Mouse (Mus musculus) heart, embryonic 12.5 days (tissue): Measurements from ENCODE around the gene Cdkal1. TPM values are rescaled to one million over a fixed set of nuclear protein-coding genes. Genes with fewer than 3 reads are reported as not detected.
A peak's percentile ranks its signal among the peaks of the same experiment; 100 is the strongest.

Source experiments
- ATAC-seq: fragments of 200-750 bp; cut with Nextera tagmentation; 2 replicates; pipeline ENCODE4 v1.8.0; 2017; ENCODE audit warnings: moderate TSS enrichment, moderate library complexity; ENCODE audit not compliant: insufficient number of reproducible peaks, low FRiP score
- H3K27ac ChIP-seq: fragments of 300-500 bp; sonication (generic); 2 replicates; pipeline ENCODE4 v1.5.1; 2016; ENCODE audit warnings: mild to moderate bottlenecking, moderate library complexity; ENCODE audit not compliant: poor library complexity, severe bottlenecking
- H3K27me3 ChIP-seq: fragments of 300-500 bp; sonication (generic); replicated peaks from 2 replicates; pipeline ENCODE4 v1.6.1; 2016; ENCODE audit warnings: mild to moderate bottlenecking, moderate library complexity
- H3K36me3 ChIP-seq: fragments of 300-500 bp; sonication (generic); 2 replicates; pipeline ENCODE4 v1.6.1; 2016; ENCODE audit warnings: mild to moderate bottlenecking, moderate library complexity
- H3K4me1 ChIP-seq: fragments of 300-500 bp; sonication (generic); replicated peaks from 2 replicates; pipeline ENCODE4 v1.6.1; 2016; ENCODE audit warnings: mild to moderate bottlenecking
- H3K4me2 ChIP-seq: fragments of 300-500 bp; sonication (generic); 2 replicates; pipeline ENCODE4 v1.6.1; 2016; ENCODE audit warnings: mild to moderate bottlenecking, moderate library complexity
- H3K4me3 ChIP-seq: fragments of 300-500 bp; sonication (generic); 2 replicates; pipeline ENCODE4 v1.5.1; 2016; ENCODE audit warnings: mild to moderate bottlenecking
- H3K9ac ChIP-seq: fragments of 300-500 bp; sonication (generic); 2 replicates; pipeline ENCODE4 v1.6.1; 2016; ENCODE audit warnings: mild to moderate bottlenecking, moderate library complexity
- H3K9me3 ChIP-seq: fragments of 300-500 bp; sonication (generic); replicated peaks from 2 replicates; pipeline ENCODE4 v1.6.1; 2016; ENCODE audit warnings: mild to moderate bottlenecking, moderate library complexity
- WGBS: fragments of 180-500 bp; shearing (Covaris S2); methylation state at CpG from one replicate; pipeline ENCODE4 v1.1.7; 2016; 5-methylcytosine and 5-hydroxymethylcytosine counted together
- polyA plus RNA-seq: library from polyadenylated mRNA; unstranded; fragments of >200 nt; fragmentation: Nextera tagmentation; extraction: Ambion mirVana; gene quantifications from 2 replicates; pipeline ENCODE4 v1.2.1, GENCODE M21; 2016

The Cdkal1 gene
- polyA plus RNA-seq, 1 experiment from 2014 or later: 25.9 TPM

GRCm38 (mm10) chr13:29631342-29631741, 224.1 kb downstream of the Cdkal1 start:
- ATAC-seq: peak; percentile 36; the same call in 1 of the 2 replicates
- Histone ChIP-seq H3K27me3 (no peaks in the 10 kb centered on the region), H3K4me3 (no peak overlapping the region), H3K9ac (no peak overlapping the region), H3K4me1 (peaks cover 40% of the 10 kb centered on the region), H3K9me3 (no peaks in the 10 kb centered on the region), H3K4me2 (peak overlapping the region; percentile 42), H3K27ac (peak overlapping the region; percentile 71), H3K36me3 (no peaks in the 10 kb centered on the region)
- 16% methylated on average over 5 of the region's 5 CpGs for WGBS

- no peaks in the 10 kb centered on the region for H3K27me3 ChIP-seq
- no peak overlapping the region for H3K4me3 ChIP-seq
- H3K4me1 ChIP-seq: peaks cover 45% of the 10 kb centered on the region
- H3K36me3 ChIP-seq: no peaks in the 10 kb centered on the region
- peak overlapping the region; percentile 32 for H3K4me2 ChIP-seq
- no peak overlapping the region for H3K9ac ChIP-seq
- ATAC-seq: peak; percentile 81
- H3K9me3 ChIP-seq: no peaks in the 10 kb centered on the region
- WGBS: 15% methylated on average over 5 of the region's 5 CpGs
- H3K27ac ChIP-seq: peak overlapping the region; percentile 90
Measured at GRCm38 (mm10) chr13:29628607-29629006, 226.9 kb downstream of the Cdkal1 start.

DNA sequence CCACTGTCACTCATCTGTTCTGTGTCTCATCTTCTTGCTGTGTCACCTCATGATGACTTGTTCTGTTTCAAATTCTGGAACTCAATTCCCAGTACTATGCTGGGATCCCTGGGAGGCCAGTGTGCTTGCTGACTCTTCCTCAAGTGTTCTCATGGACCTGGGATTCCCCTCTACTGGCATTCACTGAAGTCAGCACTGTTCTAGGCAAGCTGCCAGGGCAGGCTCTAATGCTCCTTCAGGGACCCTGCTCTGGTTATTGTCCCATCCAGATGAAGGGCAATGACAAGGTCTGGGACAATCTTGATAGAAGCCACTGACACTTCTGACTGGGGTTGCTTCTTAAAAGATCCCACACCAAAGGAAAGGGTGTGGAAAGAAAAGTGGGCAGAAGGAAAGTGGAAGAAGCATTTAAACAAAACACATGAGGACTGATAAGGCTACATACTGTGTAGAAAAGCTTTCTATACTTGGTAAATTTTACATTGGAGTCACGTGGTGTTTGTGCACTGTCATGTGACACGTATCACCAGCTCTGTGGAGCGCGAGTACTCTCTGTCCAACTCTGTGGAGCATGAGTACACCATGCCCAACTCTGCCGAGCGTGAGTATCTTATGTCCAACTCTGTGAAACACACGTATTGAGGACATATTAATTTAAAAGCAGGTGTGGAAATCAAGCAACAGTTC, 227.9 kb downstream of the Cdkal1 start:
- H3K4me2 ChIP-seq: no peak overlapping the region
- H3K4me1 ChIP-seq: peaks cover 47% of the 10 kb centered on the region

DNA sequence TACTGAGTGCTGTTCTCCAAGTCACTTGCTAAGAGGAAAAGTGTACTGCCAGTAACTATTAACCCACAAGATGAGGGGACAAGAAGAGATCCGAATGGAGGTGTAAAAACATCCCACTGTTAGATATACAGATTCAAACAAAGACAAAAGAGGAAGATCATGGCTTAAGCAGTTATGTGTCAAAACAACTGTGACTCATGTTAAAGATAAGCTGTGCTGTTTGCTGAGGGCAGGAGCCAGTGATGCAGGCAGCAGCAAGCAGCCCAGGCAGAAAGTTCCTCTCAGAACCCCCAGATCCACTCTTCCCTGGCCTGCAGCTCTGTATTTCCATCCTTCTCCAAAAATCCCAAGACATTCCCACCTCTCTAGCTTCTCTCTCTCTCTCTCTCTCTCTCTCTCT, 230.5 kb downstream of the Cdkal1 start:
- Histone ChIP-seq H3K27me3 (no peaks in the 10 kb centered on the region), H3K4me3 (no peak overlapping the region), H3K27ac (peak overlapping the region; percentile 38), H3K9me3 (no peaks in the 10 kb centered on the region), H3K36me3 (no peaks in the 10 kb centered on the region), H3K4me1 (peaks cover 42% of the 10 kb centered on the region), H3K9ac (no peak overlapping the region), H3K4me2 (no peak overlapping the region)
- no peak for ATAC-seq
- 2% methylated on average over 1 of the region's 1 CpGs for WGBS

More for the DNA sequence above, 227.9 kb downstream of the Cdkal1 start:
- Histone ChIP-seq H3K36me3 (no peaks in the 10 kb centered on the region), H3K27ac (peak overlapping the region; percentile 83), H3K9me3 (no peaks in the 10 kb centered on the region), H3K9ac (no peak overlapping the region), H3K4me3 (no peak overlapping the region), H3K27me3 (no peaks in the 10 kb centered on the region)
- ATAC-seq: peak; percentile 83
- WGBS: 46% methylated on average over 7 of the region's 7 CpGs

- H3K27me3 ChIP-seq: no peaks in the 10 kb centered on the region
- H3K4me2 ChIP-seq: no peak overlapping the region
- peaks cover 49% of the 10 kb centered on the region for H3K4me1 ChIP-seq
- peak overlapping the region; percentile 54; the same call in 1 of the 2 replicates for H3K27ac ChIP-seq
- no peak for ATAC-seq
- H3K9ac ChIP-seq: no peak overlapping the region
- 45% methylated on average over 1 of the region's 1 CpGs for WGBS
- no peaks in the 10 kb centered on the region for H3K36me3 ChIP-seq
- H3K9me3 ChIP-seq: no peaks in the 10 kb centered on the region
- no peak overlapping the region for H3K4me3 ChIP-seq
Measured at GRCm38 (mm10) chr13:29623636-29624239, 231.7 kb downstream of the Cdkal1 start.

DNA sequence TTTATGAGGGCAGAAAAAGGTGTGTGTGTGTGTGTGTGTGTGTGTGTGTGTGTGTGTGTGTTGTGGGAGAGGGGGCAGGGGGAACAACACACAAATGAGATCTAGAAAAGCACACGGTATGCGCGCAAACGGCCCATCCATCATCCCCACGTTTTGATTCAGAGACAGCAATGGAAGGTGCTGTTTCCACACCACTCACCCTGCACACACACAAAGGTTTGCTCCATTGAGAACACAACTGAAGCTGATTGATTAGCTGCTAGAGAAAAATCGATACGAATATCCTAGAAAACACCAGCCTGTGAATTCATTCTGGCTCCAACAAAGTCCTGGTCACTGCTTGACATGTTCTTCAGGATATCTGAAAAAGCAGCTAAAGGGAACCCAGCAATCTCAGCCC, 233.6 kb downstream of the Cdkal1 start:
- H3K9me3 ChIP-seq: no peaks in the 10 kb centered on the region
- H3K36me3 ChIP-seq: no peaks in the 10 kb centered on the region
- ATAC-seq: no peak
- no peaks in the 10 kb centered on the region for H3K27me3 ChIP-seq
- H3K4me1 ChIP-seq: peaks cover 34% of the 10 kb centered on the region
- H3K4me2 ChIP-seq: no peak overlapping the region
- no peak overlapping the region for H3K9ac ChIP-seq
- H3K4me3 ChIP-seq: no peak overlapping the region
- no peak overlapping the region for H3K27ac ChIP-seq
- 80% methylated on average over 7 of the region's 7 CpGs for WGBS

DNA sequence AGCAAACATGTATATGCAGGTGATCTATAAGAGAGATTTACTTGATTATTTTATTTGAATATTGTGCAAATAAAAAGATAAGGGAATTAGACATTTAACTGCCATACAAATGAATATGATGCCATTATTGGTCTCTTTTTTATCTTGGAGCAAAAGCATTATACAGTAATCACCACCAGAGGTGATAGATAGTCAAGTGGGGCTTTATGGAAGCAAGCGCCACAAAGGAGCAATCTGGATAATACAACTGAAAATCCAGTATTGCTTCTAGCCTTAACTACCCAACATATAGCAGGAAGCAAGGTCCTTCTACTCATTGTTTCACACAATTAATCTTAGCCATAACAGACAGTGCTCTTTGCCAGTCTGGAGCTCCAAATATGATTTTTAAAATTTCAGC, 234.1 kb downstream of the Cdkal1 start:
- no peak overlapping the region for H3K4me2 ChIP-seq
- no peaks in the 10 kb centered on the region for H3K9me3 ChIP-seq
- 70% methylated on average over 1 of the region's 1 CpGs for WGBS
- H3K27ac ChIP-seq: no peak overlapping the region
- no peaks in the 10 kb centered on the region for H3K36me3 ChIP-seq
- H3K4me3 ChIP-seq: no peak overlapping the region
- H3K4me1 ChIP-seq: peaks cover 36% of the 10 kb centered on the region
- H3K27me3 ChIP-seq: no peaks in the 10 kb centered on the region
- no peak overlapping the region for H3K9ac ChIP-seq
- ATAC-seq: no peak

GRCm38 (mm10) chr13:29620826-29621225, 234.6 kb downstream of the Cdkal1 start:
- no peak overlapping the region for H3K4me3 ChIP-seq
- H3K4me1 ChIP-seq: peaks cover 38% of the 10 kb centered on the region
- no peaks in the 10 kb centered on the region for H3K27me3 ChIP-seq
- no peak overlapping the region for H3K9ac ChIP-seq
- ATAC-seq: no peak
- H3K4me2 ChIP-seq: no peak overlapping the region
- no peaks in the 10 kb centered on the region for H3K9me3 ChIP-seq
- WGBS: 35% methylated on average over 7 of the region's 7 CpGs
- no peaks in the 10 kb centered on the region for H3K36me3 ChIP-seq
- peak overlapping the region; percentile 11; the same call in 1 of the 2 replicates for H3K27ac ChIP-seq

DNA sequence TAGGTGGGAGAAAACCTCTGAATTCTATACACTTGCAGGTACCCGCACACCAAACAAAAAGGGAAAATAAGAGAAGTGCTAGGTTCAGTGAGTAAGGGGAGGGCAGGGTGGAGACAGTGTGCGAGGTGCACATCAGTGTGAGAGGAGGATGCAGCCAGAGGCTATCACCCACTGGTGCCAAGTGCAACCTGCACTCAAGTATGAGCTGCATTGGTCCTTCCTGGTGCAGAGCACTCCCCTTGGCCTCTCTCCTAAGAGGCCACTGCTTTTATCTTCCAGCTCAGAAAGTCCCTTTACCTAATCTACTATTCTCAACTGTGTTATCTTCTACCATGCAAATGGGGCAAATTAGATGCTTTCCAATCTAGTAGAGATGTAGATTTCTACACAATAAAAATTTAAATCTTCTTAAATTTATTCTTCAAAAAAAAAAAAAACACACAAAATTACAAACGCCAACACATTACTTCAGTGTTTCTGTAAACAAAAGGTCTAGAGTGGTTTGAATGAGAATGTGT, 238.8 kb downstream of the Cdkal1 start:
- Histone ChIP-seq H3K4me1 (peaks cover 49% of the 10 kb centered on the region), H3K9me3 (no peaks in the 10 kb centered on the region), H3K4me2 (no peak overlapping the region), H3K27me3 (no peaks in the 10 kb centered on the region), H3K27ac (peak overlapping the region; percentile 14; the same call in 1 of the 2 replicates), H3K9ac (no peak overlapping the region), H3K4me3 (no peak overlapping the region), H3K36me3 (no peaks in the 10 kb centered on the region)
- ATAC-seq: no peak
- WGBS: 78% methylated on average over 3 of the region's 3 CpGs

DNA sequence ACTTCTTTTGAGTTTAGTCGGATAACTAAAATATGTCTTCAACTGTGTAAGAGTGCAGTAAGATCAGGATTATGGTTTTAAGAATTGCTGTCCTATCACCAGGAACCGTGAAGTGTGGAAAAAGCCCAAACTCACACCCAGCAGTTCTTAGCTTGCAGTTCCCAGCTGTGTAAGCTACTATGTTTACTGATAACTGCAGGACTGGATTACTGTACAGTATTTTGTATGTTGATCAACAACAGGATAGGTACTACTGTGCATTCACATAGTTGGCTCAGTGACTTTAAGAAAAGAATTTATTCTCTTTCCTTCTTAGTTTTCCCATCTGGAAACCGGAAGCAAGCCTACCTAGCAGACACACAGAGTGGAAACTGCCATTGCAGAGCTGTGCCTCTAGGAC, 239.5 kb downstream of the Cdkal1 start:
- Histone ChIP-seq H3K27me3 (no peaks in the 10 kb centered on the region), H3K4me3 (no peak overlapping the region), H3K36me3 (no peaks in the 10 kb centered on the region), H3K4me2 (no peak overlapping the region), H3K9me3 (no peaks in the 10 kb centered on the region), H3K4me1 (peaks cover 51% of the 10 kb centered on the region), H3K9ac (no peak overlapping the region), H3K27ac (no peak overlapping the region)
- 74% methylated on average over 3 of the region's 3 CpGs for WGBS
- ATAC-seq: no peak

- 74% methylated on average over 7 of the region's 7 CpGs for WGBS
- ATAC-seq: no peak
- no peak overlapping the region for H3K4me3 ChIP-seq
- H3K4me1 ChIP-seq: peaks cover 53% of the 10 kb centered on the region
- H3K36me3 ChIP-seq: no peaks in the 10 kb centered on the region
- H3K27me3 ChIP-seq: no peaks in the 10 kb centered on the region
- H3K9ac ChIP-seq: no peak overlapping the region
- no peak overlapping the region for H3K4me2 ChIP-seq
- peak overlapping the region; percentile 57; the same call in 1 of the 2 replicates for H3K27ac ChIP-seq
- no peaks in the 10 kb centered on the region for H3K9me3 ChIP-seq
Measured at GRCm38 (mm10) chr13:29615081-29615480, 240.4 kb downstream of the Cdkal1 start.
